Mouse (Mus musculus) testis, adult 2 months (tissue): ENCODE data around the gene Ugt1a1.
"Not testable (repeated sequence)": the region's sequence is repeated elsewhere in the genome, so short reads cannot be mapped to it uniquely, and the experiment has no call there.

Experiments used
- CTCF ChIP-seq: fragments of 200-500 bp; IDR thresholded peaks from 2 replicates; pipeline ENCODE4 v1.5.1; 2012; ENCODE audit warnings: low read depth, mild to moderate bottlenecking, inconsistent platforms, low read length, moderate library complexity; ENCODE audit not compliant: control insufficient read depth, insufficient read depth, insufficient replicate concordance
- POLR2A ChIP-seq: fragments of 200-500 bp; IDR thresholded peaks from 2 replicates; pipeline ENCODE4 v1.6.1; 2012; ENCODE audit warnings: low read depth, mild to moderate bottlenecking, inconsistent platforms, low read length, moderate library complexity; ENCODE audit not compliant: control insufficient read depth

DNA sequence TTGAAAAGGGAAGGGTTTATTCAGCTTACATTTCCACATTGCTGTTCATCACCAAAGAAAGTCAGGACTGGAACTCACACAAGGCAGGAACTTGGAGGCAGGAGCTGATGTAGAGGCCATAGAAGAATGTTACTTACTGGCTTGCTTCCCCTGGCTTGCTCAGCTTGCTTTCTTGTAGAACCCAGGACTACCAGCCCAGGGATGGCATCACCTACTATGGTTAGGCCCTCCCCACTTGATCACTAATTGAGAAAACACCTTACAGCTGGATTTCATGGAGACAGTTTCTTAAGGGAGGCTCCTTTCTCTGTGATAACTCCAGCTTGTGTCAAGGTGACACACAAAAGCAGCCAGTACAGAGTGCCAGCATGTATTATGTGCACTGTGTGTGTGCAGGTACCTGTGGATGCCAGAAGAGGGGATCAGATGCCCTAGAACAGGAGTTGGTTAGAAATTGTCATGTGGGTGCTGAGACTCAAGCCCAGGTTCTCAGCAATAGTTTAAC, 11.3 kb downstream of the Ugt1a1 start:
- TF ChIP-seq POLR2A, CTCF: not testable (repeated sequence)
